Mouse (Mus musculus) small intestine, adult 2 months (tissue): ENCODE data around the gene Csrp2. TPM values are rescaled to one million over a fixed set of nuclear protein-coding genes. Genes with fewer than 3 reads are reported as not detected.

Experiments
- H3K27ac ChIP-seq: fragments of 200-500 bp; 2 replicates; pipeline ENCODE4 v1.5.1; 2012; ENCODE audit warnings: low read depth, low read length, control low read depth, inconsistent platforms; ENCODE audit not compliant: insufficient read depth
- H3K27me3 ChIP-seq: fragments of 200-500 bp; 2 replicates; pipeline ENCODE4 v1.6.1; 2012; ENCODE audit warnings: mild to moderate bottlenecking, moderate library complexity, low read length, inconsistent platforms; ENCODE audit not compliant: control insufficient read depth, insufficient read depth
- H3K36me3 ChIP-seq: fragments of 200-500 bp; 2 replicates; pipeline ENCODE4 v1.6.1; 2012; ENCODE audit warnings: mild to moderate bottlenecking, low read length, control low read depth, inconsistent platforms; ENCODE audit not compliant: control insufficient read depth, insufficient read depth
- H3K4me1 ChIP-seq: fragments of 200-500 bp; 2 replicates; pipeline ENCODE4 v1.6.1; 2012; ENCODE audit warnings: low read length, inconsistent platforms, mixed read lengths; ENCODE audit not compliant: control insufficient read depth, insufficient read depth, insufficient read length
- H3K4me3 ChIP-seq: fragments of 200-500 bp; 2 replicates; pipeline ENCODE4 v1.5.1; 2012; ENCODE audit warnings: low read depth, mild to moderate bottlenecking, control low read depth, inconsistent platforms, low read length, moderate library complexity
- CTCF ChIP-seq: fragments of 200-500 bp; IDR thresholded peaks from 2 replicates; pipeline ENCODE4 v1.5.1; 2012; ENCODE audit warnings: low read depth, mild to moderate bottlenecking, control low read depth, inconsistent platforms, low read length, moderate library complexity, mixed read lengths; ENCODE audit not compliant: insufficient replicate concordance, insufficient read length; ENCODE audit errors: extremely low read depth
- POLR2A ChIP-seq: fragments of 200-500 bp; IDR thresholded peaks from 2 replicates; pipeline ENCODE4 v1.6.1; 2012; ENCODE audit warnings: low read depth, mild to moderate bottlenecking, control low read depth, inconsistent platforms, low read length, moderate library complexity
- WGBS: fragments of 180-500 bp; shearing (Covaris S2); methylation state at CpG from one replicate; pipeline ENCODE4 v1.1.7; 2018; 5-methylcytosine and 5-hydroxymethylcytosine counted together
- polyA plus RNA-seq: library from polyadenylated mRNA; depleted of rRNA; stranded (reverse); fragments of >200 nt; gene quantifications from 2 replicates; pipeline ENCODE4 v1.2.3, GENCODE M21; 2012

The Csrp2 gene
- polyA plus RNA-seq, 1 experiment = 44.9 TPM

DNA sequence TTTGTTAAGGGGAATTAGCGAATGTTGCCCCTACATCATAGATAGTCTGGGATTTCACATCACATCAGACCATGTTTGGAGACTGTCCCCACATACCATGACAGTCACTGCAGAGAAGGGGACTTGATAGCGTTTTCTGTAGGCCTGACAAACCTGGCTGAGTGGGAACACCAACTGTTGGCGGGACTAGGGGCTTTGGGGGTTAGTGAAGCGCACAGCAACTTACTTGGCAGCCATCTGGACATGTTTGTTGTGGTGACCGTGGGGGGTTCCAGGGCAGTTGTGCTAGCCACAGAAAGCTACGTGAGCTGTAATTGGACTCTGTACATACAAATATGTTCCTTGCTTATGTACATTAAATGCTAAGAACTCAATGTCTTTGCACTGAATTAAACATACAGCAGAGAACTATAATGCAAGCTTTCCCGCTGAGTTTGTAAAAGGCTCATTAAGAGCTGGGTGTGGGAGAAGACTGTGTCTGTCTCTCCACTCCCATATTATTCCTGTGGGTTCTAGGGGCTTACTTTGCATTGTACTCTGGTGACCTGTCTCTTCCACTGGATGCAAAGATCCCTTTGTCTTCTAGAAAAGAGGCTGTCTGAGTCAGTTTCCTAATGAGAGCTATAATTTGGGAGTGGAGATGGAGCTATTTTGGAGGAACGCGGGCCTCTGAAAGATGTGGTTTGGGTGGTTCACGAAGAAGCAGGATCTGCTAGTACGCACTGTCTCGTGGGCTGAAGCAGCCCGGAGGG lies 11.7 kb downstream of the Csrp2 start:
- Histone ChIP-seq H3K27me3 (no peaks in the 10 kb centered on the region), H3K27ac (no peak overlapping the region), H3K4me1 (peaks cover 13% of the 10 kb centered on the region), H3K36me3 (peaks cover 4% of the 10 kb centered on the region), H3K4me3 (peak overlapping the region; percentile 36)
- no peak for TF ChIP-seq POLR2A
- TF ChIP-seq CTCF = no peak
- 84% methylated on average over 13 of the region's 13 CpGs for WGBS

DNA sequence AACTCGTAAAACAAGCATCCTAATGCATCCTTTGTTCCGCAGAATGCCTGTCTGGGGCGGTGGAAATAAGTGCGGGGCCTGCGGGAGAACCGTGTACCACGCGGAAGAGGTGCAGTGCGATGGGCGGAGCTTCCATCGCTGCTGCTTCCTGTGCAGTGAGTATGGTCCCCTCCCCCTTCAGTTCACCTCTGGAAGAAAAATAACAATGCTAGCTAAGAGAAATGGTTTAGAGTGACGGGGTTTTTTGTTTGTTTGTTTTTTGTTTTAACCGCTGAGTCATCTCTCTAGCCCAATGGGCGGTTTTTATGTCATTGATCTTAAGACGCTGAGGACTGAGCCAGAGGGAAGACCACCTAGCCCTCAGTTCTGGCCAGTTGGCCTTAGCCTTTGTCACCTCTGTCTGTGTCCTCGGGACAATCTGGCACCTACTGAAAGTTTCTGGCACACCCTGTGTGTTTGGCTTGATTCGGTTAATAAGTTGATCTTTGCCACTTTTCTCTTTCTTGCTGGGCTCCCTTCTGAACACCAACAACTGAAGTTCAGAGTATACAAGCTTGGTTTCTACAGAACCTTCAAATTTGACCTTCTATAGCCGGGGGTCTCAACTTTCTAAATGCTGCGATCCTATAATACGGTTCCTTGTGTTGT lies 12.4 kb downstream of the Csrp2 start:
- Histone ChIP-seq H3K36me3 (peaks cover 5% of the 10 kb centered on the region), H3K4me3 (peak overlapping the region; percentile 36), H3K27ac (no peak overlapping the region), H3K27me3 (no peaks in the 10 kb centered on the region), H3K4me1 (peaks cover 12% of the 10 kb centered on the region)
- 77% methylated on average over 20 of the region's 20 CpGs for WGBS
- TF ChIP-seq POLR2A (no peak), CTCF (no peak)

GRCm38 (mm10) chr10:110933584-110933983 lies 14.0 kb downstream of the Csrp2 start:
- H3K4me3 ChIP-seq = no peak overlapping the region
- peaks cover 4% of the 10 kb centered on the region; the same call in 1 of the 2 replicates for H3K4me1 ChIP-seq
- 76% methylated on average over 5 of the region's 5 CpGs for WGBS
- H3K27ac ChIP-seq = no peak overlapping the region
- H3K36me3 ChIP-seq = peaks cover 11% of the 10 kb centered on the region
- TF ChIP-seq CTCF (no peak), POLR2A (no peak)
- H3K27me3 ChIP-seq = no peaks in the 10 kb centered on the region

- Histone ChIP-seq H3K36me3 (peaks cover 21% of the 10 kb centered on the region), H3K27me3 (no peaks in the 10 kb centered on the region), H3K4me3 (no peak overlapping the region), H3K27ac (no peak overlapping the region), H3K4me1 (peaks cover 4% of the 10 kb centered on the region; the same call in 1 of the 2 replicates)
- 84% methylated on average over 11 of the region's 11 CpGs for WGBS
- TF ChIP-seq POLR2A (no peak), CTCF (no peak)
Observed at GRCm38 (mm10) chr10:110935081-110935480, 15.5 kb downstream of the Csrp2 start.

DNA sequence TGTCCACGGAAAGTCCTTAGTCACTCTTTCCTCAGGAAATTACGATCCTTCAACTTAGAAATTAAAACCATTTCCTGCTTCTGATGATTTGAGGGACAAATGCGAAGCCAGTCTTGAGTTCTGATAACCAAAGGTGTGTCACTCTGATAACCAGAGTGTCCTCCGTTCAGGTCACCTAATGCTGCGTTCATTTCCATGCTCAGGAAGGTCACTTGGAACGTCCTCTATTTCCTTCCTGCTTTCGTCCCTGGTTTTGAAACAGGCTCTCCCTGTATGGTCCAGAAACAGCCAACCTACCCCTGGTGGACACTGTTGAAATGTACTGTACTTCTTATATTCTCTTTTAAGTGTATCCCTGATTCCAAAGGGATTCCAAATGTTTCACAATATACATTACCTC lies 16.1 kb downstream of the Csrp2 start:
- peaks cover 24% of the 10 kb centered on the region for H3K36me3 ChIP-seq
- H3K4me1 ChIP-seq = peaks cover 4% of the 10 kb centered on the region; the same call in 1 of the 2 replicates
- no peak for TF ChIP-seq CTCF
- TF ChIP-seq POLR2A = no peak
- WGBS = 46% methylated on average over 7 of the region's 7 CpGs
- H3K4me3 ChIP-seq = no peak overlapping the region
- H3K27ac ChIP-seq = no peak overlapping the region
- H3K27me3 ChIP-seq = no peaks in the 10 kb centered on the region

- Histone ChIP-seq H3K36me3 (peaks cover 36% of the 10 kb centered on the region), H3K4me3 (no peak overlapping the region), H3K27ac (no peak overlapping the region), H3K27me3 (no peaks in the 10 kb centered on the region), H3K4me1 (peaks cover 4% of the 10 kb centered on the region; the same call in 1 of the 2 replicates)
- WGBS = 90% methylated on average over 7 of the region's 7 CpGs
- no peak for TF ChIP-seq CTCF
Observed at GRCm38 (mm10) chr10:110938361-110938760, 18.8 kb downstream of the Csrp2 start.

DNA sequence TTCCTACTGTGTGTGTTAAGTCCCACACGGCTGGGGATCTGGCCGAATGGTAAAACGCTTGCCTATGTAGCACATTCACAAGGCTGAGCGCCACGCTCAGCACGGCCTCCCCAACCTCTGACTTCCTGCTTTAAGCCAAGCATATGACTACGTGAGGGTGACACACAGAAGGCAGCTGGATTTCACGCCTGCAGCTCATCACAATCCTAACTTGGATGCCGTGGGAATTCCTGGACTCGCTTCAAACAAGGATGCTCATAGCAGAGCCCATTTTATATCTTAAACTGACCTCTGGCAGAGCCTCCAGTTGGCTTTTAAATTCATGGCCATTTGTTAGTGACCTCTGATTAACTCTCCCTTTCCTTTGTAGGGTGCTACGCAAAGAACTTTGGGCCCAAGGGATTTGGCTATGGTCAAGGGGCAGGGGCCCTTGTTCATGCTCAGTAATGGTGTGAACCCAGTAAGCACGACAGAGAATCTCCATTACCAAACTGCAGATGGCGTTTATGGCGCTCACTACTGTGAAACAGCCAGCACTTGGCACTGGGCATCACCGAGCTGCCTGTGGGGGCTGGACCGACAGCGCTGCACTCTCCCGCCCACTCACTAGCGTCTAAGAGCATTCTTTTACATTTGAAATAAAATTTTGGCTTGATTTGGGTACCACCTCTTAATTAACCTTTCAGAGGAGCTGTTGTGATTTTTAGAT lies 19.4 kb downstream of the Csrp2 start:
- Histone ChIP-seq H3K4me3 (no peak overlapping the region), H3K27me3 (no peaks in the 10 kb centered on the region), H3K36me3 (peaks cover 36% of the 10 kb centered on the region), H3K4me1 (peaks cover 4% of the 10 kb centered on the region; the same call in 1 of the 2 replicates), H3K27ac (no peak overlapping the region)
- TF ChIP-seq POLR2A (no peak), CTCF (no peak)
- WGBS = 87% methylated on average over 19 of the region's 19 CpGs
